Mouse (Mus musculus) CH12.LX (cell line): ENCODE measurements at regions not wholly inside any gene's neighbourhood (a gene's known extent, or its start where the extent isn't known, plus 50 kb on each side); places are given as distances from the start of the nearest gene placed in this dataset.

Source experiments
- DNase-seq: peaks from one replicate; pipeline ENCODE4 v3.0.0-alpha.2; 2013; ENCODE audit errors: extremely low read depth
- H3K27ac ChIP-seq: 2 replicates; pipeline ENCODE4 v1.5.1; 2012; ENCODE audit warnings: low read depth, mild to moderate bottlenecking, control low read depth, moderate library complexity; ENCODE audit not compliant: insufficient read depth
- H3K27me3 ChIP-seq: replicated peaks from 2 replicates; pipeline ENCODE3; 2012; ENCODE audit warnings: inconsistent platforms
- H3K36me3 ChIP-seq, 2 experiments: replicated peaks in 1 of 2; 2 replicates each; pipeline versions ENCODE3 to v1.6.1; 2012; ENCODE audit warnings: inconsistent platforms in 1 of 2, low read length in 1 of 2, mild to moderate bottlenecking in 1 of 2, mixed read lengths in 1 of 2, moderate library complexity in 1 of 2; ENCODE audit not compliant: control insufficient read depth in 1 of 2, insufficient read depth in 1 of 2
- H3K4me1 ChIP-seq, 2 experiments: 2 replicates each; pipeline ENCODE4 v1.6.1; 2012; ENCODE audit warnings: inconsistent platforms in 1 of 2, moderate library complexity in 1 of 2; ENCODE audit not compliant: insufficient read depth in 2 of 2, control insufficient read depth in 1 of 2
- H3K4me2 ChIP-seq: 2 replicates; pipeline ENCODE4 v1.6.1; 2012; ENCODE audit warnings: low read depth, mild to moderate bottlenecking, control low read depth; ENCODE audit not compliant: poor library complexity, insufficient read depth, severe bottlenecking
- H3K4me3 ChIP-seq, 3 experiments: fragments of 150-350 bp in 1 of 3; sonication (generic) in 1 of 3; replicated peaks in 1 of 3; 2 replicates each; pipeline versions ENCODE3 to v1.5.1; 2011 to 2012; ENCODE audit warnings: low read depth in 2 of 3, low read length in 2 of 3, mild to moderate bottlenecking in 2 of 3, moderate library complexity in 2 of 3, control low read depth in 1 of 3, improper control_type of control experiment in 1 of 3, inconsistent platforms in 1 of 3, mixed read lengths in 1 of 3; ENCODE audit not compliant: poor library complexity in 1 of 3
- H3K79me2 ChIP-seq: replicated peaks from 2 replicates; pipeline ENCODE4 v1.6.1; 2012; ENCODE audit warnings: mild to moderate bottlenecking, moderate library complexity; ENCODE audit not compliant: control insufficient read depth, poor library complexity, insufficient read depth, severe bottlenecking; ENCODE audit errors: extremely low read depth
- H3K9ac ChIP-seq: 2 replicates; pipeline ENCODE4 v1.6.1; 2012; ENCODE audit warnings: low read depth, mild to moderate bottlenecking, control low read depth, moderate library complexity; ENCODE audit not compliant: insufficient read depth
- H3K9me3 ChIP-seq: replicated peaks from 2 replicates; pipeline ENCODE3; 2012; ENCODE audit warnings: low read length, inconsistent platforms, mixed read lengths
- CTCF ChIP-seq, 2 experiments: IDR thresholded peaks in 1 of 2; conservative IDR thresholded peaks in 1 of 2; 2 replicates each; pipeline ENCODE4 v1.5.1; 2011 to 2012; ENCODE audit warnings: low read depth in 2 of 2, low read length in 2 of 2, improper control_type of control experiment in 1 of 2, inconsistent platforms in 1 of 2, mild to moderate bottlenecking in 1 of 2, moderate library complexity in 1 of 2
- E2F4 ChIP-seq: IDR thresholded peaks from 2 replicates; pipeline ENCODE4 v1.6.1; 2011; ENCODE audit warnings: low read depth, low read length, improper control_type of control experiment; ENCODE audit not compliant: insufficient replicate concordance
- ETS1 ChIP-seq: conservative IDR thresholded peaks from 2 replicates; pipeline ENCODE4 v1.6.1; 2012; ENCODE audit warnings: low read depth, mild to moderate bottlenecking, inconsistent platforms, low read length, improper control_type of control experiment, moderate library complexity
- GABPA ChIP-seq: IDR thresholded peaks from 2 replicates; pipeline ENCODE4 v1.6.1; 2012; ENCODE audit warnings: low read depth, low read length, improper control_type of control experiment, inconsistent platforms; ENCODE audit not compliant: insufficient replicate concordance
- IRF4 ChIP-seq: IDR thresholded peaks from 2 replicates; pipeline ENCODE4 v1.6.1; 2014; ENCODE audit warnings: low read depth, mild to moderate bottlenecking, inconsistent platforms, low read length, improper control_type of control experiment
- JUN ChIP-seq: IDR thresholded peaks from 2 replicates; pipeline ENCODE4 v1.6.1; 2011; ENCODE audit warnings: low read depth, mild to moderate bottlenecking, low read length, improper control_type of control experiment, moderate library complexity; ENCODE audit not compliant: insufficient read depth
- MAFK ChIP-seq: IDR thresholded peaks from 2 replicates; pipeline ENCODE4 v1.6.1; 2011; ENCODE audit warnings: low read length, improper control_type of control experiment; ENCODE audit not compliant: insufficient replicate concordance
- MAX ChIP-seq: IDR thresholded peaks from 2 replicates; pipeline ENCODE4 v1.6.1; 2011; ENCODE audit warnings: low read length, improper control_type of control experiment
- MAZ ChIP-seq: IDR thresholded peaks from 2 replicates; pipeline ENCODE4 v1.6.1; 2012; ENCODE audit warnings: low read depth, mild to moderate bottlenecking, inconsistent platforms, low read length, improper control_type of control experiment, moderate library complexity
- NRF1 ChIP-seq: IDR thresholded peaks from 2 replicates; pipeline ENCODE4 v1.6.1; 2014; ENCODE audit warnings: low read depth, mild to moderate bottlenecking, inconsistent platforms, low read length, improper control_type of control experiment, moderate library complexity
- RAD21 ChIP-seq: IDR thresholded peaks from 2 replicates; pipeline ENCODE4 v1.6.1; 2011; ENCODE audit warnings: low read depth, mild to moderate bottlenecking, low read length, improper control_type of control experiment, moderate library complexity
- RCOR1 ChIP-seq: conservative IDR thresholded peaks from 2 replicates; pipeline ENCODE4 v1.6.1; 2012; ENCODE audit warnings: low read depth, mild to moderate bottlenecking, inconsistent platforms, low read length, improper control_type of control experiment
- SMC3 ChIP-seq: IDR thresholded peaks from 2 replicates; pipeline ENCODE4 v1.6.1; 2011; ENCODE audit warnings: low read depth, low read length, improper control_type of control experiment
- UBTF ChIP-seq: IDR thresholded peaks from 2 replicates; pipeline ENCODE4 v1.6.1; 2012; ENCODE audit warnings: low read depth, mild to moderate bottlenecking, inconsistent platforms, low read length, improper control_type of control experiment, moderate library complexity
- USF2 ChIP-seq: conservative IDR thresholded peaks from 2 replicates; pipeline ENCODE4 v1.6.1; 2011; ENCODE audit warnings: low read depth, low read length, improper control_type of control experiment
- ZC3H11A ChIP-seq: IDR thresholded peaks from 2 replicates; pipeline ENCODE4 v1.6.1; 2012; ENCODE audit warnings: low read depth, mild to moderate bottlenecking, inconsistent platforms, low read length, improper control_type of control experiment
- dilution Hi-C: fragments of 300-500 bp; cut with MboI; formaldehyde crosslinking; loops from 2 replicates; pipeline ENCODE4 v1.14.3; 2020; ENCODE audit warnings: low sequenced_read_pairs; ENCODE audit not compliant: extremely low pct_unique_long_range_greater_than_20kb, extremely low pct_ligation_motif_present
- in situ Hi-C: fragments of 300-500 bp; cut with MboI; formaldehyde crosslinking; loops from 3 replicates; pipeline ENCODE4 v1.14.3; 2019; ENCODE audit warnings: low sequenced_read_pairs, low pct_ligation_motif_present, low pct_unique_long_range_greater_than_20kb, mixed read lengths

- no peak for DNase-seq
- no peak overlapping the region for H3K9ac ChIP-seq
- TF ChIP-seq MAZ (no peak), UBTF (no peak)
- TF ChIP-seq, all 38 proteins: peak for 0
- no peaks in the 10 kb centered on the region for H3K9me3 ChIP-seq
- no peak overlapping the region for H3K4me3 ChIP-seq
- peaks cover 2% of the 10 kb centered on the region for H3K27me3 ChIP-seq
- dilution Hi-C loops (no loop called here), in situ Hi-C loops (no loop called here)
- no peak overlapping the region for H3K27ac ChIP-seq
- H3K4me1 ChIP-seq: peaks cover 5 to 21% of the 10 kb centered on the region in 2 experiments; a peak in 3 of 4 replicates
- H3K4me2 ChIP-seq: no peak overlapping the region
- no peaks in the 10 kb centered on the region for H3K79me2 ChIP-seq
- H3K36me3 ChIP-seq: no peaks in the 10 kb centered on the region
These were observed 51.8 kb upstream of the Klf13 start for GRCm38 (mm10) chr7:63990312-63991028.

GRCm38 (mm10) chr7:63989736-63990135 is 51.0 kb upstream of the Klf13 start:
- Histone ChIP-seq H3K9ac (no peak overlapping the region), H3K4me1 (peaks cover 5 to 22% of the 10 kb centered on the region in 2 experiments; a peak in 3 of 4 replicates), H3K79me2 (no peaks in the 10 kb centered on the region), H3K4me2 (no peak overlapping the region), H3K27me3 (peaks cover 2% of the 10 kb centered on the region), H3K4me3 (no peak overlapping the region), H3K9me3 (no peaks in the 10 kb centered on the region), H3K36me3 (no peaks in the 10 kb centered on the region), H3K27ac (no peak overlapping the region)
- in situ Hi-C loops: no loop called here
- TF ChIP-seq RCOR1: no peak
- TF ChIP-seq CTCF (conservative IDR thresholded peaks at IDR 0.05 in 1 of 2, IDR thresholded peaks at IDR 0.05 in 1 of 2; ENCODE audit: low read depth in 2 of 2, low read length in 2 of 2): no peak
- TF ChIP-seq E2F4: no peak
- no peak for TF ChIP-seq MAFK
- no peak for TF ChIP-seq ZC3H11A
- no peak for TF ChIP-seq IRF4
- no peak for TF ChIP-seq RAD21
- no peak for TF ChIP-seq GABPA
- TF ChIP-seq MAZ: no peak
- TF ChIP-seq ETS1: no peak
- no peak for TF ChIP-seq NRF1
- TF ChIP-seq SMC3: no peak
- no peak for TF ChIP-seq USF2
- no peak for TF ChIP-seq JUN
- no peak for TF ChIP-seq MAX
- dilution Hi-C loops: no loop called here
- DNase-seq: no peak
